In genomic region chr6:8175346-8175745, GRCm38 (mm10) we compare ENCODE assay signal across 19 mouse cellular contexts. TPM values are rescaled to one million over a fixed set of nuclear protein-coding genes. Genes with fewer than 3 reads are reported as not detected.
DNase-seq lines count a peak whose midpoint lies in the region; ATAC-seq and TF ChIP-seq lines count a peak whose summit lies in the region.
"Had no signal": no experiment of that assay in that cellular context is flagged by ENCODE, and none has a peak within 500 bp of the region (broad histone marks: within the 10 kb centered on the region; RNA-seq: fewer than 3 reads in every experiment).

No protein-coding gene starts in this region.

- peaks cover 6% of the 10 kb centered on the region; the same call in 1 of the 2 replicates for H3K4me1 ChIP-seq in cerebellum, adult 2 months (ENCODE audit: control insufficient read depth, insufficient read depth, low read length)
- H3K4me1 ChIP-seq: embryonic facial prominence, embryonic 15.5 days had no signal

- peak; percentile 15 to 56 for DNase-seq in cerebellum, adult 2 months
- DNase-seq in cerebellum, adult 9-11 months: peak; percentile 12
- DNase-seq in cerebellum, adult 11 months: no peak
- peak; percentile 21 for DNase-seq in left cerebral cortex, postnatal 4 days
- DNase-seq in left cerebral cortex, adult 9 months (ENCODE audit: low spot score in 2 of 2): no peak
- DNase-seq in cerebellum, postnatal 36 days: peak; percentile 10 to 24
- DNase-seq: adrenal gland, adult 2 months; adrenal gland, postnatal 10 days; adrenal gland, postnatal 25 days; embryo, embryonic 11 days; forebrain, postnatal 0 days had no signal

- no peak for TF ChIP-seq POLR2A in cerebellum, adult 2 months (IDR thresholded peaks at IDR 0.05; ENCODE audit: borderline replicate concordance, insufficient read depth, low read length)

- no peak overlapping the region for H3K27ac ChIP-seq in cerebellum, adult 2 months (ENCODE audit: insufficient read depth, low read length)
- H3K27ac ChIP-seq: embryonic facial prominence, embryonic 13.5 days; embryonic facial prominence, embryonic 15.5 days; forebrain, embryonic 13.5 days; forebrain, embryonic 15.5 days had no signal

- intact Hi-C loops in left cerebral cortex, postnatal 4 days (cut with DNase I): no loop called here

- 60% methylated on average over 7 of the region's 7 CpGs for WGBS in cerebellum, adult 2 months

- no peak for TF ChIP-seq CTCF in cerebellum, adult 2 months (IDR thresholded peaks at IDR 0.05; ENCODE audit: borderline replicate concordance, insufficient read depth, low read depth, low read length)

- H3K27me3 ChIP-seq in cerebellum, adult 2 months (ENCODE audit: control insufficient read depth, insufficient read depth, low read length): no peaks in the 10 kb centered on the region
- H3K27me3 ChIP-seq: embryonic facial prominence, embryonic 13.5 days; embryonic facial prominence, embryonic 15.5 days; forebrain, embryonic 13.5 days; forebrain, embryonic 15.5 days had no signal

- no peak for ATAC-seq in cerebellum, adult (ENCODE audit: insufficient number of reproducible peaks, low FRiP score, low TSS enrichment)
- no peak for ATAC-seq in erythroblast, adult 5-6 weeks (replicated peaks; ENCODE audit: low FRiP score, poor library complexity, severe bottlenecking)
- ATAC-seq: forebrain, embryonic 13.5 days; forebrain, embryonic 15.5 days; forebrain, postnatal 0 days had no signal

- no peak overlapping the region for H3K4me3 ChIP-seq in cerebellum, adult 2 months (replicated peaks; ENCODE audit: insufficient read depth, low read depth, low read length)
- H3K4me3 ChIP-seq: embryonic facial prominence, embryonic 13.5 days; embryonic facial prominence, embryonic 15.5 days; forebrain, embryonic 13.5 days; forebrain, embryonic 15.5 days had no signal

RNA-seq across cellular contexts. Expression of gene Col28a1, which starts 17.1 kb away (rescaled TPM):
- polyA plus RNA-seq in cerebellum, adult 2 months (2012; rRNA removed): 0.19 and 0.52 TPM in 2 replicates
- total RNA-seq in left cerebral cortex, postnatal 4 days (2021): under 1 TPM; 0.70 to 0.82 TPM
- not detected in 2 replicates for total RNA-seq in erythroblast, adult 5-6 weeks (2015; ENCODE audit: low replicate concordance)
- not detected in 2 replicates for total RNA-seq in erythroblast, adult 5-6 weeks (2017; ENCODE audit: low replicate concordance)
- total RNA-seq: ES-E14, MEL had no signal

RNA-seq across cellular contexts. Expression of gene Mios, which starts 33.7 kb away (rescaled TPM):
- polyA plus RNA-seq in cerebellum, adult 2 months (2012; rRNA removed): 9.9 and 10.9 TPM in 2 replicates
- 10 to 100 TPM; 34.8 to 35.4 TPM for total RNA-seq in left cerebral cortex, postnatal 4 days (2021)
- total RNA-seq in erythroblast, adult 5-6 weeks (2015; ENCODE audit: low replicate concordance): 4.6 and 4.8 TPM in 2 replicates
- total RNA-seq in erythroblast, adult 5-6 weeks (2017; ENCODE audit: low replicate concordance): 5.6 and 6.7 TPM in 2 replicates

Comparison
In these comparisons a context has a peak if more than half of its experiments do, and no peak if none do; other contexts are left out.
1. DNase-seq: peak in cerebellum, adult 2 months (2 of 2), cerebellum, adult 9-11 months (single experiment), left cerebral cortex, postnatal 4 days (single experiment) and cerebellum, postnatal 36 days (2 of 2); none in cerebellum, adult 11 months (single experiment) and left cerebral cortex, adult 9 months (0 of 2).
2. RNA of gene Mios, which starts 33.7 kb away (total RNA-seq): 34.8 to 35.4 TPM in left cerebral cortex, postnatal 4 days; 4.6 to 6.7 TPM in erythroblast, adult 5-6 weeks; every median in the first group is over 4 times any median in the second.